Mouse (Mus musculus): ENCODE measurements at regions not wholly inside any gene's neighbourhood (a gene's known extent, or its start where the extent isn't known, plus 50 kb on each side); places are given as distances from the start of the nearest gene placed in this dataset.

DNA sequence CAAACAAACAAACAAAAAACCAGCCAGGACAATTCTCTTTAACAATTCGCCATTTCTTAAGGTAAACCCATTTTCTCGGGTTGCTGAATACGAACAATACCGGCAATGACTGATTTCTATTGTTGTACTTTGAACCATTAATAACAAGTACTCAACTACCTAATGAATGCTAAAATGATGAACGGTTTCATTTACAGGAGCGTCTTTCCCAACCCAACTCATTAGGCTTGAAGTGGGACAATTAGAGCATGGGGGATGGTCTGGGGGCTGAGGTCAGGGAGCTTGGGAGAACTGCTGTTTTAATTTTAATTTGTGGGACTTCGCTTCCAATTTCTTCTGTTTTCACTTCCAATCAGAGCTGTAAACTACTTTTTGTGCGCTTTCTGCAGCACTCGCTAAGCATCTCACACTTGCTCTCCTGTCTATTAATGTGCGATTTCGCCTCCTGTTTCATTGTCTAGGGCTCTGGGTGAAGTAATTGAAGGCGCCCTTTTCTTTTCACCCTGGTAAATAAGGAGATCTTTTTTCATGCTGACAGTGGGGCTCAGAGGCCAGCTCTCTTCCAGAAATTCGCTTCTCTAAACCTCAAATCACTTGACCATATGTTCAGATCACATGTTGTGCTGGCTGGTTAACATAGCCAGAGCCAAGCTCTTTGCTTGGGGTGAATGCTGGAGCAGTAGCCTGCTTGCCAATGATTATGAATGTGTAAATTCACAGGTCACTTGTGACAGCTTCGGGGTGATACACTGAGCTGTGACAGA is 77.7 kb upstream of the Gas2 start:
- ATAC-seq = peak; percentile 90
- H3K36me3 ChIP-seq (ENCODE audit: control insufficient read depth, insufficient read depth) = no peaks in the 10 kb centered on the region
- H3K9me3 ChIP-seq (ENCODE audit: control insufficient read depth, low read length) = no peaks in the 10 kb centered on the region
- 4% methylated on average over 14 of the region's 14 CpGs for WGBS
- H3K4me2 ChIP-seq (ENCODE audit: low read length) = peak overlapping the region; percentile 34
- no peak overlapping the region for H3K9ac ChIP-seq (replicated peaks; ENCODE audit: low read depth, low read length)
- H3K4me1 ChIP-seq (replicated peaks; ENCODE audit: control insufficient read depth, insufficient read depth, low read length) = peaks cover 10% of the 10 kb centered on the region
- H3K4me3 ChIP-seq (replicated peaks; ENCODE audit: low read length) = no peak overlapping the region
- H3K27me3 ChIP-seq (replicated peaks; ENCODE audit: control insufficient read depth, insufficient read depth, low read length) = no peaks in the 10 kb centered on the region
- H3K27ac ChIP-seq (ENCODE audit: low read length) = peak overlapping the region; percentile 89

DNA sequence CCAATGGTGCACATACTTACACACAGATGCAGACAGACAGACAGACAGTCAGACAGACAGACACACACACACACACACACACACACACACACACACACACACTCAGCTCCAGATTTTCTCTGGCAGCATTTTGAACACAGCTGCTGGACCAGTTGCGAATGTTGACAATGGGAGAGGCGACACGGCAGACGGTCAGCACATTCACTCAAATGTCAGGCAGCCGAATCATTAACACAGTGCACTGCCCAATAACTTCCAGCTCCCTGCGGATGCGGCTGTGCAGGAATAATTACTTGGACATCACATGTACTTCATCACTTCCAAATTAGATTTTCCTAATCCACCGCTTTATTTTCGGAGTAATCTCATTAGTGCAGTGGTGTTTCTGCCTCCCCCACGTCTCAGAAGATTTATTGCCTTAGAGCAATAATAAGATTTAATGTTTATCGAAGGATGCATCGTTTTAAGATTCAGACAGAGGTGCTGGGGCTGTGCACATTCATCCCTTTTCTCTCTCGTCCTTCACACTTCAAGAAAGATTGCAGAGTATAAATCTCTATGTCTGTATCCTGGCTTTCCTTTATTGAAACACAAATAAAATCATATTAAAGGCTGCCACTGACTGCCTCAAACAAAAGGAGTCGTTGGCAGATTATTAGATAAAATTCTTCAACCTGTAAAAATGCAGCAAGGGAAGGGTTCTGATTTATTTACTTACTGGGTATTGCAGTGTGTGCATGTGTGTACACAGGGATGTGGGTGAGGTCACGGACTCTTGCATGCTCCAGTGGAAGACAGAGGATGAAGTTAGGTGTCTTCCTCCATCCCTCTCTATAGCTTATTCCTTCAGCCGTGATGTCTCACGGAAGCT is 70.9 kb upstream of the Gas2 start:
- ATAC-seq = peak; percentile 83
- Histone ChIP-seq H3K9ac (replicated peaks; ENCODE audit: low read depth, low read length) (no peak overlapping the region), H3K36me3 (ENCODE audit: control insufficient read depth, insufficient read depth) (no peaks in the 10 kb centered on the region), H3K4me3 (replicated peaks; ENCODE audit: low read length) (no peak overlapping the region), H3K27me3 (replicated peaks; ENCODE audit: control insufficient read depth, insufficient read depth, low read length) (no peaks in the 10 kb centered on the region), H3K9me3 (ENCODE audit: control insufficient read depth, low read length) (no peaks in the 10 kb centered on the region), H3K27ac (ENCODE audit: low read length) (peak overlapping the region; percentile 68), H3K4me2 (ENCODE audit: low read length) (peak overlapping the region; percentile 22; the same call in 1 of the 2 replicates), H3K4me1 (replicated peaks; ENCODE audit: control insufficient read depth, insufficient read depth, low read length) (peaks cover 7% of the 10 kb centered on the region)
- WGBS = 28% methylated on average over 17 of the region's 17 CpGs

DNA sequence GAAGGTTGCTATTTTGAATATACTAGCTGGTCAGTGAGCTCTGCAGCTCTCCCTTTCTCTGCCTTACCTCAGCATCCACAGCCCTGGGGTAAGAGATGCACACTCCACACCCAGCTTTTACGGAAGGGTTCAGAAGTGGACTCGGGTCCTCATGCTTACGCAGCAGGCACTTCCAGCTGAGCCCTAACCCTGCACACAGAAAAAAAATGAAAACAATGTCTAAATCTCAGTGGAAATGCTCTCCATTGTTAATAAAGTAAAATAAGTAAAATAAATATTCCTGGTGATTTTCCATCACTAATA is 70.3 kb upstream of the Gas2 start:
- WGBS = 66% methylated on average over 3 of the region's 3 CpGs
- H3K9ac ChIP-seq (replicated peaks; ENCODE audit: low read depth, low read length) = no peak overlapping the region
- no peaks in the 10 kb centered on the region for H3K27me3 ChIP-seq (replicated peaks; ENCODE audit: control insufficient read depth, insufficient read depth, low read length)
- H3K27ac ChIP-seq (ENCODE audit: low read length) = peak overlapping the region; percentile 68
- no peaks in the 10 kb centered on the region for H3K9me3 ChIP-seq (ENCODE audit: control insufficient read depth, low read length)
- H3K36me3 ChIP-seq (ENCODE audit: control insufficient read depth, insufficient read depth) = no peaks in the 10 kb centered on the region
- H3K4me2 ChIP-seq (ENCODE audit: low read length) = no peak overlapping the region
- H3K4me3 ChIP-seq (replicated peaks; ENCODE audit: low read length) = no peak overlapping the region
- no peak for ATAC-seq
- peaks cover 7% of the 10 kb centered on the region for H3K4me1 ChIP-seq (replicated peaks; ENCODE audit: control insufficient read depth, insufficient read depth, low read length)

Measured in forebrain, embryonic 16.5 days (tissue).